In the genomic region with DNA sequence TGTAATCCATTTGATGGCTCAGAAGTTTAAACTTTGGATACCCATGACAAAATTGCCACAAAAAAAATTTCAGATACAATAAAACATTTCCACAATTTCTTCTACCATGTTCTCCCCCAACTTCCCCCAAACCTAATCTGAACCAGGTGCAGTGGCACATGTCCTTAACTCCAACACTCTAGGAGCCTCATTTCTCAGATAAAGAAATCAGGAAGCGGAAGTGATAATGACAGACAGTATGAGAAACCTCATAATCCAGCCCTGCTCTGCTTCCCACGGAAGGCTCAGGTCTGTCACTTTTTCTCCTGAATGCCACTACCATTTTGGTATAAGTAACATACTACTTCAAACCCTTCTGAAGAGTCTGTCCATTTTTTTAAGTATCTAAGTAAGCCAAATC, we compare ENCODE assay signal across 21 mouse cellular contexts. TPM values are rescaled to one million over a fixed set of nuclear protein-coding genes. Genes with fewer than 3 reads are reported as not detected.
DNase-seq lines count a peak whose midpoint lies in the region; ATAC-seq and TF ChIP-seq lines count a peak whose summit lies in the region.
"Had no signal": no experiment of that assay in that cellular context is flagged by ENCODE, and none has a peak within 500 bp of the region (broad histone marks: within the 10 kb centered on the region; RNA-seq: fewer than 3 reads in every experiment).

No protein-coding gene starts in this region.

- TF ChIP-seq CTCF in intestine, postnatal 0 days (IDR thresholded peaks at IDR 0.05; ENCODE audit: low read depth), result no peak
- no peak for TF ChIP-seq CTCF in MEL (IDR thresholded peaks at IDR 0.05 in 2 of 3, conservative IDR thresholded peaks at IDR 0.05 in 1 of 3; ENCODE audit: control insufficient read depth in 1 of 3, insufficient read depth in 1 of 3, low read depth in 2 of 3, low read length in 3 of 3, poor library complexity in 1 of 3, severe bottlenecking in 1 of 3)

- H3K27ac ChIP-seq in intestine, postnatal 0 days (ENCODE audit: low read depth, low read length), result no peak overlapping the region
- no peak overlapping the region for H3K27ac ChIP-seq in intestine, embryonic 15.5 days
- H3K27ac ChIP-seq in MEL (ENCODE audit: control insufficient read depth, low read depth, low read length), result peak overlapping the region; percentile 55; the same call in 1 of the 2 replicates
- H3K27ac ChIP-seq: embryonic facial prominence, embryonic 12.5 days; forebrain, embryonic 13.5 days; hindbrain, embryonic 12.5 days had no signal

- no peaks in the 10 kb centered on the region for H3K27me3 ChIP-seq in intestine, postnatal 0 days (replicated peaks; ENCODE audit: control insufficient read depth, insufficient read depth, low read length)
- no peaks in the 10 kb centered on the region for H3K27me3 ChIP-seq in intestine, embryonic 15.5 days (replicated peaks)
- H3K27me3 ChIP-seq in MEL (ENCODE audit: control insufficient read depth in 1 of 2, insufficient read depth in 2 of 2, low read length in 2 of 2), result no peaks in the 10 kb centered on the region
- H3K27me3 ChIP-seq: embryonic facial prominence, embryonic 12.5 days; forebrain, embryonic 13.5 days; heart, embryonic 12.5 days; hindbrain, embryonic 12.5 days; Patski had no signal

- peak overlapping the region; percentile 43; the same call in 1 of the 2 replicates for H3K4me2 ChIP-seq in intestine, postnatal 0 days (replicated peaks; ENCODE audit: low read depth)
- no peak overlapping the region for H3K4me2 ChIP-seq in intestine, embryonic 15.5 days (replicated peaks)
- H3K4me2 ChIP-seq: embryonic facial prominence, embryonic 12.5 days; forebrain, embryonic 13.5 days; heart, embryonic 12.5 days; hindbrain, embryonic 12.5 days had no signal

- DNase-seq in MEL (ENCODE audit: low read depth, low spot score), result peak; percentile 80
- DNase-seq in spleen, postnatal 4 days (ENCODE audit: low spot score in 2 of 2), result no peak
- no peak for DNase-seq in left cerebral cortex, postnatal 14 days (ENCODE audit: low spot score in 2 of 2)
- DNase-seq in gastrocnemius, postnatal 25 days, result no peak
- DNase-seq: adrenal gland, postnatal 14 days; cerebellum, adult 11-12 months; cerebellum, adult 9-10 months; cerebellum, postnatal 25 days; forebrain, postnatal 0 days; heart, postnatal 4 days had no signal

- peak; percentile 90 to 93 for TF ChIP-seq EP300 in MEL (IDR thresholded peaks at IDR 0.05; ENCODE audit: low read depth in 1 of 2, low read length in 2 of 2)

- H3K79me2 ChIP-seq in MEL (ENCODE audit: control insufficient read depth, insufficient read depth, low read length, poor library complexity), result peaks cover 42% of the 10 kb centered on the region

- H3K9ac ChIP-seq in intestine, postnatal 0 days (ENCODE audit: low read depth, low read length), result no peak overlapping the region
- H3K9ac ChIP-seq in intestine, embryonic 15.5 days, result no peak overlapping the region
- H3K9ac ChIP-seq in MEL (ENCODE audit: control insufficient read depth, low read depth, low read length, poor library complexity, severe bottlenecking), result no peak overlapping the region; the same call in 1 of the 2 replicates
- H3K9ac ChIP-seq: embryonic facial prominence, embryonic 12.5 days; forebrain, embryonic 13.5 days; forebrain, postnatal 0 days; heart, embryonic 12.5 days; hindbrain, embryonic 12.5 days had no signal

- no peak for ATAC-seq in intestine, postnatal 0 days
- no peak for ATAC-seq in intestine, embryonic 15.5 days
- ATAC-seq in granulocyte monocyte progenitor cell, adult 5-6 weeks (replicated peaks; ENCODE audit: poor library complexity, severe bottlenecking), result peak; percentile 46
- ATAC-seq in megakaryocyte-erythroid progenitor cell, adult 5-6 weeks (replicated peaks; ENCODE audit: low FRiP score, low TSS enrichment, poor library complexity, severe bottlenecking), result peak; percentile 52; the same call in 1 of the 2 replicates
- ATAC-seq: activated CD4-positive, CD25-positive, alpha-beta regulatory T cell, adult 4 months; forebrain, embryonic 13.5 days; forebrain, postnatal 0 days; hindbrain, embryonic 16.5 days; Patski had no signal

- no peaks in the 10 kb centered on the region for H3K9me3 ChIP-seq in intestine, postnatal 0 days (ENCODE audit: control insufficient read depth)
- no peaks in the 10 kb centered on the region for H3K9me3 ChIP-seq in intestine, embryonic 15.5 days
- no peaks in the 10 kb centered on the region for H3K9me3 ChIP-seq in MEL (replicated peaks; ENCODE audit: insufficient read depth, low read length)
- H3K9me3 ChIP-seq: embryonic facial prominence, embryonic 12.5 days; forebrain, embryonic 13.5 days; heart, embryonic 12.5 days; hindbrain, embryonic 12.5 days had no signal

- intact Hi-C loops in left cerebral cortex, postnatal 14 days (cut with DNase I), result no loop called here

- no peak overlapping the region for H3K4me3 ChIP-seq in intestine, postnatal 0 days (ENCODE audit: low read depth, low read length)
- no peak overlapping the region for H3K4me3 ChIP-seq in intestine, embryonic 15.5 days (replicated peaks)
- peak overlapping the region in 1 of 2 experiments; percentile 15; a peak in 2 of 4 replicates for H3K4me3 ChIP-seq in MEL (ENCODE audit: control insufficient read depth in 1 of 2, insufficient read depth in 1 of 2, low read depth in 2 of 2, low read length in 2 of 2)
- H3K4me3 ChIP-seq: embryonic facial prominence, embryonic 12.5 days; forebrain, embryonic 13.5 days; heart, embryonic 12.5 days; hindbrain, embryonic 12.5 days had no signal

- no peak for TF ChIP-seq POLR2A in MEL (IDR thresholded peaks at IDR 0.05; ENCODE audit: control insufficient read depth in 1 of 2, insufficient read depth in 1 of 2, low read depth in 1 of 2, low read length in 2 of 2, poor library complexity in 1 of 2)

- TF ChIP-seq RAD21 in MEL (IDR thresholded peaks at IDR 0.05; ENCODE audit: low read depth, low read length), result no peak

- no peaks in the 10 kb centered on the region for H3K4me1 ChIP-seq in intestine, postnatal 0 days (replicated peaks; ENCODE audit: control insufficient read depth, insufficient read depth, low read length)
- 0 out of 2 replicates have a peak, but pooled peaks cover under 1% of the 10 kb centered on the region for H3K4me1 ChIP-seq in intestine, embryonic 15.5 days (replicated peaks)
- peaks cover 22 to 24% of the 10 kb centered on the region in 2 experiments for H3K4me1 ChIP-seq in MEL (ENCODE audit: control insufficient read depth in 1 of 2, insufficient read depth in 2 of 2, low read length in 2 of 2)
- H3K4me1 ChIP-seq: hindbrain, embryonic 12.5 days had no signal

- 52% methylated on average over 2 of the region's 2 CpGs for WGBS in intestine, postnatal 0 days
- WGBS in intestine, embryonic 15.5 days, result 89% methylated on average over 2 of the region's 2 CpGs

- no peaks in the 10 kb centered on the region for H3K36me3 ChIP-seq in intestine, postnatal 0 days (ENCODE audit: control insufficient read depth, insufficient read depth)
- H3K36me3 ChIP-seq in intestine, embryonic 15.5 days, result no peaks in the 10 kb centered on the region
- H3K36me3 ChIP-seq in MEL (ENCODE audit: control insufficient read depth in 1 of 2, insufficient read depth in 2 of 2, low read length in 2 of 2), result peaks cover 0 to 33% of the 10 kb centered on the region in 2 experiments; a peak in 2 of 4 replicates
- H3K36me3 ChIP-seq: embryonic facial prominence, embryonic 12.5 days; heart, embryonic 12.5 days; hindbrain, embryonic 12.5 days had no signal

TF ChIP-seq in MEL, 35 proteins besides CTCF, POLR2A, EP300 and RAD21 (continues in another document):
- peak; percentile 92 for TF ChIP-seq GATA1 (IDR thresholded peaks at IDR 0.05; ENCODE audit: low read depth, low read length)
- TF ChIP-seq HCFC1 (IDR thresholded peaks at IDR 0.05; ENCODE audit: low read depth, low read length), result no peak
- peak; percentile 89 for TF ChIP-seq ELF1 (IDR thresholded peaks at IDR 0.05; ENCODE audit: low read depth, low read length)
- TF ChIP-seq POLR2AphosphoS2 (IDR thresholded peaks at IDR 0.05; ENCODE audit: low read length), result no peak
- peak; percentile 46; the same call in 1 of the 2 replicates for TF ChIP-seq USF1 (IDR thresholded peaks at IDR 0.05; ENCODE audit: low read depth, low read length)
- TF ChIP-seq ZMIZ1 (IDR thresholded peaks at IDR 0.05; ENCODE audit: low read depth, low read length), result no peak
- TF ChIP-seq SIN3A (IDR thresholded peaks at IDR 0.05; ENCODE audit: low read length), result peak; percentile 90
- peak; percentile 95 for TF ChIP-seq ETS1 (IDR thresholded peaks at IDR 0.05; ENCODE audit: low read depth, low read length)
- peak; percentile 81 for TF ChIP-seq MAX (IDR thresholded peaks at IDR 0.05; ENCODE audit: low read length)
- no peak for TF ChIP-seq E2F4 (IDR thresholded peaks at IDR 0.05; ENCODE audit: borderline replicate concordance, low read depth, low read length)

RNA-seq across cellular contexts. Expression of gene Clcn3, which starts 19.2 kb away (rescaled TPM):
- 22.2 and 24.2 TPM in 2 replicates for polyA plus RNA-seq in intestine, postnatal 0 days (2015; fragmentation: Nextera tagmentation; extraction: Ambion mirVana)
- polyA plus RNA-seq in intestine, embryonic 15.5 days (2015; fragmentation: Nextera tagmentation; extraction: Ambion mirVana), result 30.0 and 30.1 TPM in 2 replicates
- 28.8 and 34.6 TPM in 2 replicates for total RNA-seq in MEL (2012; rRNA removed)
- polyA plus RNA-seq in MEL (2012; ENCODE audit: insufficient read depth in 1 of 2, insufficient read length in 2 of 2, low read depth in 1 of 2, low replicate concordance in 2 of 2, missing spikeins in 1 of 2), result 10 to 100 TPM; 33.0 to 65.6 TPM
- 14.8 and 19.5 TPM in 2 replicates for total RNA-seq in granulocyte monocyte progenitor cell, adult 5-6 weeks (2014; fragmentation: Nextera tagmentation)
- 26.7 and 28.8 TPM in 2 replicates for total RNA-seq in granulocyte monocyte progenitor cell, adult 5-6 weeks (2017)
- 47.2 and 56.3 TPM in 2 replicates for total RNA-seq in megakaryocyte-erythroid progenitor cell, adult 5-6 weeks (2014; fragmentation: Nextera tagmentation)
- 58.1 and 66.9 TPM in 2 replicates for total RNA-seq in megakaryocyte-erythroid progenitor cell, adult 5-6 weeks (2017)
- 100 to 1,000 TPM; 142 to 144 TPM for total RNA-seq in left cerebral cortex, postnatal 14 days (2021)
- 10 to 100 TPM; 24.2 to 25.3 TPM for total RNA-seq in gastrocnemius, postnatal 25 days (2021)

RNA-seq across cellular contexts. Expression of gene Nek1, which starts 29.1 kb away (rescaled TPM):
- 5.0 and 5.5 TPM in 2 replicates for polyA plus RNA-seq in intestine, postnatal 0 days (2015; fragmentation: Nextera tagmentation; extraction: Ambion mirVana)
- polyA plus RNA-seq in intestine, embryonic 15.5 days (2015; fragmentation: Nextera tagmentation; extraction: Ambion mirVana), result 16.6 and 17.4 TPM in 2 replicates
- 8.9 and 11.5 TPM in 2 replicates for total RNA-seq in MEL (2012; rRNA removed)
- 10 to 100 TPM; 15.6 to 35.3 TPM for polyA plus RNA-seq in MEL (2012; ENCODE audit: insufficient read depth in 1 of 2, insufficient read length in 2 of 2, low read depth in 1 of 2, low replicate concordance in 2 of 2, missing spikeins in 1 of 2)
- total RNA-seq in granulocyte monocyte progenitor cell, adult 5-6 weeks (2014; fragmentation: Nextera tagmentation), result 15.3 and 18.1 TPM in 2 replicates
- 19.3 and 19.6 TPM in 2 replicates for total RNA-seq in granulocyte monocyte progenitor cell, adult 5-6 weeks (2017)
- total RNA-seq in megakaryocyte-erythroid progenitor cell, adult 5-6 weeks (2014; fragmentation: Nextera tagmentation), result 23.0 and 23.9 TPM in 2 replicates
- 23.8 and 29.0 TPM in 2 replicates for total RNA-seq in megakaryocyte-erythroid progenitor cell, adult 5-6 weeks (2017)
- total RNA-seq in left cerebral cortex, postnatal 14 days (2021), result 10 to 100 TPM; 25.2 to 28.5 TPM
- 1 to 10 TPM; 4.7 to 5.4 TPM for total RNA-seq in gastrocnemius, postnatal 25 days (2021)

Comparison
In these comparisons a context has a peak if more than half of its experiments do, and no peak if none do; other contexts are left out.
1. ATAC-seq: peak in granulocyte monocyte progenitor cell, adult 5-6 weeks (single experiment) and megakaryocyte-erythroid progenitor cell, adult 5-6 weeks (single experiment); none in intestine, postnatal 0 days (single experiment) and intestine, embryonic 15.5 days (single experiment).